Mouse (Mus musculus): Measurements from ENCODE around the gene Gm7138. TPM values are rescaled to one million over a fixed set of nuclear protein-coding genes. Genes with fewer than 3 reads are reported as not detected.

The Gm7138 gene
- polyA plus RNA-seq, 1 experiment from 2014 or later: not detected

GRCm38 (mm10) chr10:77738929-77739328 lies 37.8 kb downstream of the Gm7138 start:
- H3K27ac ChIP-seq: no peak overlapping the region
- no peak overlapping the region for H3K4me3 ChIP-seq
- H3K36me3 ChIP-seq: no peaks in the 10 kb centered on the region
- H3K9ac ChIP-seq: no peak overlapping the region
- H3K4me2 ChIP-seq: no peak overlapping the region
- H3K27me3 ChIP-seq: no peaks in the 10 kb centered on the region
- no peaks in the 10 kb centered on the region for H3K9me3 ChIP-seq
- no peaks in the 10 kb centered on the region for H3K4me1 ChIP-seq
- WGBS: 76% methylated on average over 4 of the region's 4 CpGs
- ATAC-seq (ENCODE audit: borderline replicate concordance, extremely low read depth, low FRiP score, low TSS enrichment): no peak

- 82% methylated on average over 1 of the region's 1 CpGs for WGBS
- Histone ChIP-seq H3K9ac (no peak overlapping the region), H3K9me3 (no peaks in the 10 kb centered on the region), H3K4me2 (no peak overlapping the region), H3K36me3 (no peaks in the 10 kb centered on the region), H3K27me3 (no peaks in the 10 kb centered on the region), H3K4me3 (no peak overlapping the region), H3K27ac (no peak overlapping the region), H3K4me1 (no peaks in the 10 kb centered on the region)
- no peak for ATAC-seq (ENCODE audit: borderline replicate concordance, extremely low read depth, low FRiP score, low TSS enrichment)
These were observed 40.8 kb downstream of the Gm7138 start for GRCm38 (mm10) chr10:77735928-77736327.

- H3K36me3 ChIP-seq: no peaks in the 10 kb centered on the region
- no peak overlapping the region for H3K27ac ChIP-seq
- no peak overlapping the region for H3K4me2 ChIP-seq
- no peaks in the 10 kb centered on the region for H3K4me1 ChIP-seq
- H3K9ac ChIP-seq: no peak overlapping the region
- no peak overlapping the region for H3K4me3 ChIP-seq
- H3K27me3 ChIP-seq: no peaks in the 10 kb centered on the region
- no peak for ATAC-seq (ENCODE audit: borderline replicate concordance, extremely low read depth, low FRiP score, low TSS enrichment)
- 40% methylated on average over 4 of the region's 4 CpGs for WGBS
- no peaks in the 10 kb centered on the region for H3K9me3 ChIP-seq
These were observed 47.5 kb downstream of the Gm7138 start for GRCm38 (mm10) chr10:77729241-77729640.

GRCm38 (mm10) chr10:77728280-77728679 lies 48.5 kb downstream of the Gm7138 start:
- WGBS: 54% methylated on average over 4 of the region's 4 CpGs
- H3K27me3 ChIP-seq: no peaks in the 10 kb centered on the region
- no peak overlapping the region for H3K9ac ChIP-seq
- no peaks in the 10 kb centered on the region for H3K36me3 ChIP-seq
- ATAC-seq (ENCODE audit: borderline replicate concordance, extremely low read depth, low FRiP score, low TSS enrichment): no peak
- no peaks in the 10 kb centered on the region for H3K9me3 ChIP-seq
- H3K4me2 ChIP-seq: no peak overlapping the region
- no peaks in the 10 kb centered on the region for H3K4me1 ChIP-seq
- H3K27ac ChIP-seq: no peak overlapping the region
- no peak overlapping the region for H3K4me3 ChIP-seq

Other genes starting within 250 kb of the Gm7138 start
- 3.7 and 5.3 TPM in 2 replicates for gene Itgb2, start 246.7 kb downstream of the Gm7138 start, polyA plus RNA-seq (2015; fragmentation: Nextera tagmentation; extraction: Ambion mirVana)
- 118 and 122 TPM in 2 replicates for gene Pttg1ip, start 195.2 kb downstream of the Gm7138 start, polyA plus RNA-seq (2015; fragmentation: Nextera tagmentation; extraction: Ambion mirVana)
- 350 and 361 TPM in 2 replicates for gene Sumo3, start 170.8 kb downstream of the Gm7138 start, polyA plus RNA-seq (2015; fragmentation: Nextera tagmentation; extraction: Ambion mirVana)
- 0.99 and 1.9 TPM in 2 replicates for gene Gm49325, start 170.7 kb downstream of the Gm7138 start, polyA plus RNA-seq (2015; fragmentation: Nextera tagmentation; extraction: Ambion mirVana)
- gene Ube2g2, start 154.7 kb downstream of the Gm7138 start, polyA plus RNA-seq (2015; fragmentation: Nextera tagmentation; extraction: Ambion mirVana): 73.8 and 74.3 TPM in 2 replicates
- gene Tspear, start 90.4 kb downstream of the Gm7138 start, polyA plus RNA-seq (2015; fragmentation: Nextera tagmentation; extraction: Ambion mirVana): 0.08 and 0.19 TPM in 2 replicates
- not detected in 2 replicates for gene Gm19402, start 86.2 kb downstream of the Gm7138 start, polyA plus RNA-seq (2015; fragmentation: Nextera tagmentation; extraction: Ambion mirVana)
- gene Gm9508, start 79.7 kb downstream of the Gm7138 start, polyA plus RNA-seq (2015; fragmentation: Nextera tagmentation; extraction: Ambion mirVana): not detected in 2 replicates
- not detected in 2 replicates for gene Gm10272, start 70.3 kb downstream of the Gm7138 start, polyA plus RNA-seq (2015; fragmentation: Nextera tagmentation; extraction: Ambion mirVana)
- not detected in 2 replicates for gene Gm10024, start 65.5 kb downstream of the Gm7138 start, polyA plus RNA-seq (2015; fragmentation: Nextera tagmentation; extraction: Ambion mirVana)
- gene Gm10142, start 61.1 kb downstream of the Gm7138 start, polyA plus RNA-seq (2015; fragmentation: Nextera tagmentation; extraction: Ambion mirVana): not detected in 2 replicates
- gene Krtap12-1, start 56.3 kb downstream of the Gm7138 start, polyA plus RNA-seq (2015; fragmentation: Nextera tagmentation; extraction: Ambion mirVana): not detected in 2 replicates
- gene Gm10100, start 50.5 kb downstream of the Gm7138 start, polyA plus RNA-seq (2015; fragmentation: Nextera tagmentation; extraction: Ambion mirVana): not detected in 2 replicates
- not detected in 2 replicates for gene Gm18596, start 34.3 kb downstream of the Gm7138 start, polyA plus RNA-seq (2015; fragmentation: Nextera tagmentation; extraction: Ambion mirVana)
- not detected in 2 replicates for gene Gm9736, start 25.6 kb downstream of the Gm7138 start, polyA plus RNA-seq (2015; fragmentation: Nextera tagmentation; extraction: Ambion mirVana)
- gene Gm3233, start 17.3 kb downstream of the Gm7138 start, polyA plus RNA-seq (2015; fragmentation: Nextera tagmentation; extraction: Ambion mirVana): not detected in 2 replicates
- not detected in 2 replicates for gene Gm3238, start 5.6 kb downstream of the Gm7138 start, polyA plus RNA-seq (2015; fragmentation: Nextera tagmentation; extraction: Ambion mirVana)
- gene Gm3250, start 5.6 kb upstream of the Gm7138 start, polyA plus RNA-seq (2015; fragmentation: Nextera tagmentation; extraction: Ambion mirVana): not detected in 2 replicates
- not detected in 2 replicates for gene Gm7137, start 11.3 kb upstream of the Gm7138 start, polyA plus RNA-seq (2015; fragmentation: Nextera tagmentation; extraction: Ambion mirVana)
- gene Gm9639, start 18.1 kb upstream of the Gm7138 start, polyA plus RNA-seq (2015; fragmentation: Nextera tagmentation; extraction: Ambion mirVana): not detected in 2 replicates
- gene Gm19668, start 22.2 kb upstream of the Gm7138 start, polyA plus RNA-seq (2015; fragmentation: Nextera tagmentation; extraction: Ambion mirVana): not detected in 2 replicates
- not detected in 2 replicates for gene Gm9507, start 34.9 kb upstream of the Gm7138 start, polyA plus RNA-seq (2015; fragmentation: Nextera tagmentation; extraction: Ambion mirVana)
- gene Gm2696, start 37.7 kb upstream of the Gm7138 start, polyA plus RNA-seq (2015; fragmentation: Nextera tagmentation; extraction: Ambion mirVana): not detected in 2 replicates
- gene Krtap10-4, start 50.2 kb upstream of the Gm7138 start, polyA plus RNA-seq (2015; fragmentation: Nextera tagmentation; extraction: Ambion mirVana): not detected in 2 replicates
- gene Krtap10-10, start 59.0 kb upstream of the Gm7138 start, polyA plus RNA-seq (2015; fragmentation: Nextera tagmentation; extraction: Ambion mirVana): not detected in 2 replicates
- not detected in 2 replicates for gene Gm36176, start 69.9 kb upstream of the Gm7138 start, polyA plus RNA-seq (2015; fragmentation: Nextera tagmentation; extraction: Ambion mirVana)
- not detected in 2 replicates for gene Gm10318, start 75.9 kb upstream of the Gm7138 start, polyA plus RNA-seq (2015; fragmentation: Nextera tagmentation; extraction: Ambion mirVana)
- gene Gm3285, start 85.0 kb upstream of the Gm7138 start, polyA plus RNA-seq (2015; fragmentation: Nextera tagmentation; extraction: Ambion mirVana): not detected in 2 replicates
- 4.5 TPM in 2 replicates for gene Lrrc3, start 125.6 kb upstream of the Gm7138 start, polyA plus RNA-seq (2015; fragmentation: Nextera tagmentation; extraction: Ambion mirVana)
- 0.72 and 1.6 TPM in 2 replicates for gene Trpm2, start 193.6 kb upstream of the Gm7138 start, polyA plus RNA-seq (2015; fragmentation: Nextera tagmentation; extraction: Ambion mirVana)
- 25.4 and 25.6 TPM in 2 replicates for gene 1810043G02Rik, start 201.6 kb upstream of the Gm7138 start, polyA plus RNA-seq (2015; fragmentation: Nextera tagmentation; extraction: Ambion mirVana)
- 171 and 179 TPM in 2 replicates for gene Pfkl, start 233.1 kb upstream of the Gm7138 start, polyA plus RNA-seq (2015; fragmentation: Nextera tagmentation; extraction: Ambion mirVana)

Measured in lung, embryonic 15.5 days (tissue).